Mouse (Mus musculus): ENCODE measurements at regions not wholly inside any gene's neighbourhood (a gene's known extent, or its start where the extent isn't known, plus 50 kb on each side); places are given as distances from the start of the nearest gene placed in this dataset.
A peak's percentile ranks its signal among the peaks of the same experiment; 100 is the strongest.

- TF ChIP-seq HCFC1 (IDR thresholded peaks at IDR 0.05; ENCODE audit: borderline replicate concordance, insufficient read depth, low read length) (no peak), CHD2 (IDR thresholded peaks at IDR 0.05; ENCODE audit: low read depth, low read length) (no peak), ZC3H11A (IDR thresholded peaks at IDR 0.05; ENCODE audit: borderline replicate concordance, low read depth, low read length) (no peak), ZNF384 (IDR thresholded peaks at IDR 0.05; ENCODE audit: low read depth, low read length) (no peak), MAFK (IDR thresholded peaks at IDR 0.05; ENCODE audit: insufficient read depth, low read depth, low read length) (no peak)
- Histone ChIP-seq H3K9me3 (ENCODE audit: control insufficient read depth, insufficient read depth, low read depth, low read length) (no peaks in the 10 kb centered on the region), H3K27ac (ENCODE audit: insufficient read depth, low read depth, low read length, poor library complexity, severe bottlenecking) (no peak overlapping the region), H3K9ac (ENCODE audit: insufficient read depth, low read depth, low read length, poor library complexity, severe bottlenecking) (no peak overlapping the region), H3K4me3 (ENCODE audit: insufficient read depth in 1 of 2, low read depth in 1 of 2, low read length in 2 of 2, poor library complexity in 1 of 2, severe bottlenecking in 1 of 2) (no peak overlapping the region), H3K36me3 (ENCODE audit: control insufficient read depth, insufficient read depth, low read length, poor library complexity, severe bottlenecking) (no peaks in the 10 kb centered on the region), H3K4me1 (ENCODE audit: control insufficient read depth in 2 of 2, insufficient read depth in 2 of 2, low read length in 2 of 2, poor library complexity in 1 of 2) (0 out of 4 replicates have a peak, but pooled peaks cover 0 to 2% of the 10 kb centered on the region in 2 experiments)
- in situ Hi-C loops (cut with MboI; ENCODE audit: low sequenced_read_pairs in 2 of 2, unreplicated experiment in 2 of 2), result no loop called here
- DNase-seq (ENCODE audit: low read depth, low spot score), result no peak
These were observed 279.6 kb downstream of the Rps29 start for GRCm38 (mm10) chr12:68879425-68879824.

GRCm38 (mm10) chr12:68871259-68871658, 287.7 kb downstream of the Rps29 start:
- TF ChIP-seq ZNF384 (IDR thresholded peaks at IDR 0.05; ENCODE audit: low read depth, low read length) (no peak), MAFK (IDR thresholded peaks at IDR 0.05; ENCODE audit: insufficient read depth, low read depth, low read length) (no peak), HCFC1 (IDR thresholded peaks at IDR 0.05; ENCODE audit: borderline replicate concordance, insufficient read depth, low read length) (no peak), CHD2 (IDR thresholded peaks at IDR 0.05; ENCODE audit: low read depth, low read length) (no peak), ZC3H11A (IDR thresholded peaks at IDR 0.05; ENCODE audit: borderline replicate concordance, low read depth, low read length) (no peak)

GRCm38 (mm10) chr12:68862991-68863356, 296.0 kb downstream of the Rps29 start:
- in situ Hi-C loops (cut with MboI; ENCODE audit: low sequenced_read_pairs in 2 of 2, unreplicated experiment in 2 of 2), result no loop called here
- Histone ChIP-seq H3K4me3 (ENCODE audit: insufficient read depth in 1 of 2, low read depth in 1 of 2, low read length in 2 of 2, poor library complexity in 1 of 2, severe bottlenecking in 1 of 2) (no peak overlapping the region), H3K4me1 (ENCODE audit: control insufficient read depth in 2 of 2, insufficient read depth in 2 of 2, low read length in 2 of 2, poor library complexity in 1 of 2) (no peaks in the 10 kb centered on the region), H3K27ac (ENCODE audit: insufficient read depth, low read depth, low read length, poor library complexity, severe bottlenecking) (no peak overlapping the region), H3K9me3 (ENCODE audit: control insufficient read depth, insufficient read depth, low read depth, low read length) (no peaks in the 10 kb centered on the region), H3K36me3 (ENCODE audit: control insufficient read depth, insufficient read depth, low read length, poor library complexity, severe bottlenecking) (no peaks in the 10 kb centered on the region), H3K9ac (ENCODE audit: insufficient read depth, low read depth, low read length, poor library complexity, severe bottlenecking) (no peak overlapping the region)
- TF ChIP-seq ZNF384 (IDR thresholded peaks at IDR 0.05; ENCODE audit: low read depth, low read length), result no peak
- no peak for TF ChIP-seq MAFK (IDR thresholded peaks at IDR 0.05; ENCODE audit: insufficient read depth, low read depth, low read length)
- DNase-seq (ENCODE audit: low read depth, low spot score), result no peak

More at GRCm38 (mm10) chr12:68871259-68871658, 287.7 kb downstream of the Rps29 start:
- in situ Hi-C loops (cut with MboI; ENCODE audit: low sequenced_read_pairs in 2 of 2, unreplicated experiment in 2 of 2), result no loop called here
- no peaks in the 10 kb centered on the region for H3K4me1 ChIP-seq (ENCODE audit: control insufficient read depth in 2 of 2, insufficient read depth in 2 of 2, low read length in 2 of 2, poor library complexity in 1 of 2)
- H3K4me3 ChIP-seq (ENCODE audit: insufficient read depth in 1 of 2, low read depth in 1 of 2, low read length in 2 of 2, poor library complexity in 1 of 2, severe bottlenecking in 1 of 2), result no peak overlapping the region
- no peak overlapping the region for H3K27ac ChIP-seq (ENCODE audit: insufficient read depth, low read depth, low read length, poor library complexity, severe bottlenecking)
- DNase-seq (ENCODE audit: low read depth, low spot score), result no peak
- no peaks in the 10 kb centered on the region for H3K36me3 ChIP-seq (ENCODE audit: control insufficient read depth, insufficient read depth, low read length, poor library complexity, severe bottlenecking)
- H3K9me3 ChIP-seq (ENCODE audit: control insufficient read depth, insufficient read depth, low read depth, low read length), result no peaks in the 10 kb centered on the region
- no peak overlapping the region for H3K9ac ChIP-seq (ENCODE audit: insufficient read depth, low read depth, low read length, poor library complexity, severe bottlenecking)

GRCm38 (mm10) chr12:68862313-68862990, 296.5 kb downstream of the Rps29 start:
- in situ Hi-C loops (cut with MboI; ENCODE audit: low sequenced_read_pairs in 2 of 2, unreplicated experiment in 2 of 2), result no loop called here
- no peak overlapping the region for H3K9ac ChIP-seq (ENCODE audit: insufficient read depth, low read depth, low read length, poor library complexity, severe bottlenecking)
- H3K9me3 ChIP-seq (ENCODE audit: control insufficient read depth, insufficient read depth, low read depth, low read length), result no peaks in the 10 kb centered on the region
- no peak overlapping the region for H3K4me3 ChIP-seq (ENCODE audit: insufficient read depth in 1 of 2, low read depth in 1 of 2, low read length in 2 of 2, poor library complexity in 1 of 2, severe bottlenecking in 1 of 2)
- H3K27ac ChIP-seq (ENCODE audit: insufficient read depth, low read depth, low read length, poor library complexity, severe bottlenecking), result no peak overlapping the region
- no peaks in the 10 kb centered on the region for H3K4me1 ChIP-seq (ENCODE audit: control insufficient read depth in 2 of 2, insufficient read depth in 2 of 2, low read length in 2 of 2, poor library complexity in 1 of 2)
- H3K36me3 ChIP-seq (ENCODE audit: control insufficient read depth, insufficient read depth, low read length, poor library complexity, severe bottlenecking), result no peaks in the 10 kb centered on the region
- TF ChIP-seq CHD2 (IDR thresholded peaks at IDR 0.05; ENCODE audit: low read depth, low read length) (no peak), ZNF384 (IDR thresholded peaks at IDR 0.05; ENCODE audit: low read depth, low read length) (no peak)
- DNase-seq (ENCODE audit: low read depth, low spot score), result peak; percentile 27

GRCm38 (mm10) chr12:68860332-68860731, 298.7 kb downstream of the Rps29 start:
- TF ChIP-seq HCFC1 (IDR thresholded peaks at IDR 0.05; ENCODE audit: borderline replicate concordance, insufficient read depth, low read length) (no peak), CHD2 (IDR thresholded peaks at IDR 0.05; ENCODE audit: low read depth, low read length) (no peak), ZNF384 (IDR thresholded peaks at IDR 0.05; ENCODE audit: low read depth, low read length) (peak; percentile 94)
- no peak overlapping the region for H3K9ac ChIP-seq (ENCODE audit: insufficient read depth, low read depth, low read length, poor library complexity, severe bottlenecking)
- no peaks in the 10 kb centered on the region for H3K9me3 ChIP-seq (ENCODE audit: control insufficient read depth, insufficient read depth, low read depth, low read length)
- no peak overlapping the region for H3K4me3 ChIP-seq (ENCODE audit: insufficient read depth in 1 of 2, low read depth in 1 of 2, low read length in 2 of 2, poor library complexity in 1 of 2, severe bottlenecking in 1 of 2)
- no peaks in the 10 kb centered on the region for H3K36me3 ChIP-seq (ENCODE audit: control insufficient read depth, insufficient read depth, low read length, poor library complexity, severe bottlenecking)
- DNase-seq (ENCODE audit: low read depth, low spot score), result peak; percentile 8
- no peak overlapping the region for H3K27ac ChIP-seq (ENCODE audit: insufficient read depth, low read depth, low read length, poor library complexity, severe bottlenecking)
- H3K4me1 ChIP-seq (ENCODE audit: control insufficient read depth in 2 of 2, insufficient read depth in 2 of 2, low read length in 2 of 2, poor library complexity in 1 of 2), result no peaks in the 10 kb centered on the region
- in situ Hi-C loops (cut with MboI; ENCODE audit: low sequenced_read_pairs in 2 of 2, unreplicated experiment in 2 of 2), result no loop called here
